Mouse (Mus musculus) cortical plate, adult 2 months (tissue): ENCODE measurements around the gene Begain.

Experiments
- CTCF ChIP-seq: fragments of 200-500 bp; IDR thresholded peaks from 2 replicates; pipeline ENCODE4 v1.5.1; 2011; ENCODE audit warnings: mild to moderate bottlenecking, control low read depth, low read length; ENCODE audit not compliant: insufficient read depth; ENCODE audit errors: extremely low read depth
- POLR2A ChIP-seq: fragments of 200-500 bp; IDR thresholded peaks from 2 replicates; pipeline ENCODE4 v1.6.1; 2011; ENCODE audit warnings: mild to moderate bottlenecking, low read length, control low read depth; ENCODE audit not compliant: insufficient read depth; ENCODE audit errors: extremely low read depth

DNA sequence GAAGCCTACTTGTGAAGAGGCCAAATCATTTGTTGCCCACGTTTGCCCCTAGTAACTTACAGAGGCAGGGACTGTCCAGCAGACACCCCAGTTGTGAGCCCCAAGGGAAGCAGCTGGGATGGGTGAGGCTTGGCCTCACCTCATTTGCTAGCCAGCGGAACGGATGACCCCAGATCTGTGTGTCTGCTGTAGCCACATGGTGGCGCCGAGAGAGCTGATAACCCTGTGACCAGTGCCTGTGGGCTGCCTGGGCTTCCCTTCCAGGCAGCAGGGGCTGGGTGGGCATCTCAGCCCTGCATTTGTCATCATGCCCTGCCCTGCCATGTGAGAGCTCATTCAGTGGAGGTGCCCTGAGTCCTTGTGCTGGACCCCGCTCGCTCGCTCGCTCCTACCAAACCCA lies 44.2 kb downstream of the Begain start:
- no peak for TF ChIP-seq CTCF
- TF ChIP-seq POLR2A: no peak
